Mouse (Mus musculus) natural killer cell, adult 2 months (primary cell): Measurements from ENCODE around the gene Pde8a.

Source experiments
- DNase-seq, 2 experiments: peaks; one replicate each; pipeline ENCODE4 v3.0.0; 2022; ENCODE audit warnings: low spot score in 2 of 2

Gene Pde8a

DNA sequence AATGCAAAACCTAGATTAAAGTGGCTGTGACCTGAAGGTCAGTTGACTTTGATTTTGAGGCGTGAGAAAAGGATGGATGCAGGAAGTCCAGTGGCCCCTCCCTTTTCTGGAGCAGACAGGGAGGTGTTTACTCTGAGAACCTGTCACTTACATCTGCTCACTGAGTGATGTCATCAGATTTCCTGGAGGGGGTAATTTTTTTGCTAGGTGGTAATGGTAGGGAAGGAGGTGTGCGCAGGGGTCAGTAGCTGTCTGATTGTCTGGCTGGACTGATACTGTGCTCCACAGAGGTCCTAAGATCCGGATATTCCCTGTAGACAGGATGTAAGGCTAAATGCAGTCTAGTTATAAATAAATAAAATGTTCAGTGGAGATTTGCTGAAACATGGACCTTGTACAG, 59.5 kb downstream of the Pde8a start:
- DNase-seq: no peak

DNA sequence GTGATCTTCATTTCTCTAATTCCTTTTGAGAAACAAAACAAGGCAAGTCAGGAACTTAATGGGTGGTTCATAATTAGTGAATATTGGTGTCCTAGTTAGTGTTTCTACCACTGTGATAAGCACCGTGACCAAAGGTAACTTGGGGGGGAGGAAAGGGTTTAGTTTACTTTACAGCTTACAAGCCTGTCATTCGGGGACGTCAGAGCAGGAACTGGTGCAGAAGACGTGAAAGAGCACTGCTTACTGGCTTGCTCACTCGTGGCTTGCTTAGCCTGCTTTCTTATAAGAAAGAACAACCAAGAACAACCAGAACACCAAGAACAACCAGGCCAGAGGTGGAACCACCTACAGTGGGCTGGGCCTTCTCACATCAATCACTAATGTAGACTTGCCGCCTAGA, 65.6 kb downstream of the Pde8a start:
- DNase-seq: no peak

DNA sequence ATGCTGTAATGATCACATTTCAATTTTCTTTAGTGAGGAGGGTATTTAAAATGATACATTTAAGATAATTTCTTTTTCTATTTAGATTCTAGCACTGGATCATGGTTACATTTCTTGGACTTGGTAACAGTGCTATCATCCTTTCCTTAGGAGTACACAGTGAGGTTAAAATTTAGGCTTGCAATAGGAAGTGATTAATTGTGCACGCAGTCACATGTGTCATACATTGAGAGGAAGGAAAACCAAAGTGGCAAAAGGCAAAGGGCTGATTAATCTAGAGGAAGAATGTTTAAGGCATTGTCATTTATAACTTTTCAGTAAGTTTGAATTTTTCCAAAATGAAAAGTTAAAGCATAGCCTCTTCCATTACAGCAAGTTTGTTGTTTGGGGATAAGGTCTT, 67.8 kb downstream of the Pde8a start:
- no peak for DNase-seq

DNA sequence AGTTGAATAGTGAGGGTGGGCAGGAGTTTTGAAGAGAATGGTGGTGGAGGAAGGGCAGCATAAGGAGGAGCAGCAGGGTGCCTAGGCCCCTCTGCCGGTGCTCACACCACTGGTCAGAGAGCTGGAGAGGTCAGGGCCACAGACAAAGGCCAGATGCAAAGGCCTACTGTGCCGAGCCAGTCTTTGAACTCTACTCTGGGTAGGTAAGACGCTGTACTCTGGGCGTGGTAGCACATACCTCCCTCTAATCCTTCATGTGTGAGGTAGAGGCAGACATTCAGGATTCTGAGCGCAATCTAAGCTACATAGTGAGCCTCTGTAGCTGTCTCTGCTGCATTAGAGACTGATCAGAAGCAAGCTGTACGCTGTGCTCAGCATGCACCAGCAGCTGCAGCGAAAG, 73.1 kb downstream of the Pde8a start:
- no peak for DNase-seq

- no peak for DNase-seq
Observed at GRCm38 (mm10) chr7:81286946-81287345, 73.5 kb downstream of the Pde8a start.

DNA sequence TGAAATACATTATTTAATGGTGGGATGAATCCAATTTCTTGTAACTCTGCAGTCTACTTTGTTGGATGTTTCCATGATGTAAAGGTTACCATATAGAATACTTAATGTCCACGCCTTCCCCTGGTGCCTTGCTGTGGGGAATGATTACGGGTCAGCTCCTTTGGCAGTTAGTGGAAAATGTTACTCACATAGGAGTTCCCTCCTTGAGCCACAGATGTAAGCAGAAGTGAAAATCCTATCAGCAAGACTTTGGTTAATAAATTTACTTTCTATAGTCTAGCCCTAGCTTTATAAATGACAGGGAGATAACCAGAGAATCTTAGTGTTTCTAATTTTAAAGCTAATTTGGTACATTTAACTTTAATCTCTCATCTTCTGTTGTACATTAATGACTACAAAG, 81.8 kb downstream of the Pde8a start:
- no peak for DNase-seq

GRCm38 (mm10) chr7:81298206-81298605, 84.8 kb downstream of the Pde8a start:
- no peak for DNase-seq

DNA sequence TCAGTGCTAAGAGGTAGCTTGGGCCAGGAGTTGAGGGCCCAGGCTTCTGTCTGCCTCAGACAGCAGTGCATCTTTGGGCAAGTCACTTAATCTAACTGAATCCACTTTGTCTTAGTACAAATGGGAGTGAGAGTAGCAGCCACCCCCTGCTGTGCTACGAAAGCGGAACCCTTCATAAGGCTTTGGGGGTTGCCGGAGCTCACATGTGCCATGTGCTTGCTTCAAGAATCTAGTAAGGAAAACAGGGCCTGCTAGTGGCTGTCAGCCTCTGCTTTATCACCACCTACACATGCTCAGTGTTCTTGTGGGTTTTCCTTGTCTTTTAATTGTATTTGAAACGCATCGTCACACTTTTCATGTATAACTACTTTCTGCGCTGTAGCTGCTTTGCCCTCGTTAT, 87.9 kb downstream of the Pde8a start:
- DNase-seq: no peak

DNA sequence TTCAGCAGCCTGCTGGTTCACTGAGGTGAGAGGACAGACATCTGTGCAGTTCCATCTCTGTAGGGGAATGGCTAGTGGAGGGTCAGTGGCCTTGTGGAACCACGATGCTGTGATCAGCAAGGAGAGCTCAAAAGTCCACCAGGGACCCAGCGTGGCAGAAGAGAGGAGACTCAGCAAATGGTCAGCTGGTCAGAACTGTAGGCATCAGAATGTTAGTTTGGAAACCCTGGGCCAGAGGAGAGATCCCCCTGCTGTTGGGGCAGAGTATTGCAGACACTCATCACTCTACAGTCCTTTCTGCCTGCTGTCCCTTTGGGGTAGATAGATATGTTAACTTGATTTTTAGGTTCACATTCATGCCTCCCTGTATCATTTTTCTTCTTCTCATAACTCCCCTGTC, 90.3 kb downstream of the Pde8a start:
- peak; percentile 10 to 26 for DNase-seq

DNA sequence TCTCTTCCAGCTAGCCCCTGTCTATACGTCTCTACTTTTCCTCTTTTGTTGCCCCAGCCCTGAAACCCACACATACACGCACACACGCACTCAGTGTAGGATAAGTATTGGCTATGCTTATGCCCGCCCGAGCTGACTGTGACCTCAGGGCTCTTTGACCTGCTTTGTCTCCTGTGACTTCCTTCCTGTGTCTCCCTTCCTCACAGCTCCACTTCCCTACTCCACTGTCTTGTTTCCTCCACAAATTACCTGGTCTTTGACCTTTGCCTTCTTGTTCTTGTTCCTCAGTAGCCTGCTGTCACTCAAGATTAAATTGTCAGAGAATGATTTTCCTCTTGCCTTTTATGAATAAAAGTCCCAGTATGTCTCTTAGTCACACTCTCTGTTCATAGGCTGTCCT, 90.7 kb downstream of the Pde8a start:
- no peak for DNase-seq

DNA sequence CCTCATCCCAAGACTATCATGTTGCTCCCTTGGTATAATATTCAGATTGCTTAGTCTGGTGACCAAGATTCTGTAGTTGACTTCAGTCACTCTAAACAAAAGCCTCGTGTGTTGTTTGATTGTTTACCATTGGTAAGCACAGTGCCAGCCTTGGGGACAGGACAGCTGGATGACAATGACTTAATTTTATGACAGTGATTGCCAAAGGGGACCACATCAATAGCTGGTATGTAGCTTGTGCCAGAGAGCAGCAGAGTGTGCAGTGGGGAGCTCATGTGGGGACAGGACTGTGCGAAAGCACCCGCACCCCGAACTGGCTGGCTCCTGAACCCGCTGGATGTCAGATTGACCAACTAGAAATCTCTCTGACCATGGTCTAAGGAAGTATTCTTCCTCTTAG, 91.3 kb downstream of the Pde8a start:
- DNase-seq: no peak

DNA sequence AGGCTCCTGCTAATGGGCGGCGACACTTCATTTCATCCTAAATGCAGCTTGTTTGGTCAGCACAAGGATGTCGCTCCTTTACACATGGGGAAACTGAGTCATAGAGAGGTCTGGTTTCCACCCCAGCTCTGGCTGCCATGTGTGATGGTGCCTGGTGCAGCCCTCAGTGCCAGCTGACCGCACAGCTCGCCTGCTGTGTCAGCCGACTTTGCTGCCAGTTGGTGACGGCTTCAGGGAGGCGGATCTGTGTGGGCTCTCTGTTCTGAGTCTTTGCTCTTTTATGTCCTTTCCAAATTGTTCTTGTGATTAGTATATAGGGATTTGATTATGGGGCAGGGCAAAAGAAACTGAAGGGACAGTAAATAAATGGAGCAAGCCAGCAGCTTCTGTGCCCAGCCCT, 94.3 kb downstream of the Pde8a start:
- DNase-seq: no peak

- no peak for DNase-seq
Observed at GRCm38 (mm10) chr7:81309247-81309646, 95.9 kb downstream of the Pde8a start.

GRCm38 (mm10) chr7:81311130-81311529, 97.7 kb downstream of the Pde8a start:
- no peak for DNase-seq

DNA sequence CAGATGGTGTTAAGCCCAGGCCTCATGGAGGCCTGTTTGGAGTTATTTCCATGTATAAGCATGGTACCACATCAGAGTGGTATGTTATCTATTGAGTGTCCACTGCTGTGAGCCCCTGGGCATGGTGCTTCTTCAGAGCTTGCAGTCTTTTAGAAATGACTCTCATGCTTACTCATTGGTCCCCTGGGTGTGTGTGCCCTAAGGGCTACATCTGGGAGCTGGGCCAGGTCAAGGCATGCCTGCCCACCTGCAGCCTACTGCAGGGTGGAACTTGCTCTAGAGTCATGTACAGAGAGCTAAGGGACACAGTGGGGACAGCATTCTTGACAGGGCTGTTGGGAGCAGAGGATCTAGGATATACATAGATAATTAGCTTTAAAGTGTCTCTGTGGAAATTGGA, 98.2 kb downstream of the Pde8a start:
- DNase-seq: no peak

DNA sequence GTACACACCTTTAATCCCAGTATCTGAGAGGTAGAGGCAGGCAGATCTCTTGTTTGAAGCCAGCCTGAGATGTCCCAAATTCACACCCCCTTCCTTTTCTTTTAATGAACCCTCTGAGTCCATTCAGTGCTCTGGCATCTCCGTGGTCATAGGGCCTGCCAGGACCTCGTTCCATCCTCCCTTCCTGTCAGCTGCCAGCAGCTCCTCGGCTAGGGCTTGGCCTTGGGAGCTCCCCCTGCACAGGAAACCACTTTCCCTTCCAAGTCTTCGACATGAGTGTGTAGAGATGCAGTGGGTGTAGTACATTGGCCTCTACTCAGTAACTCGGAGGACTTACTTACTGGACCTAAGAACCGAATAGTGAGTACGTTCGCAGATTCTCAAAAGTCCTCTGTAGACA, 102.2 kb downstream of the Pde8a start:
- DNase-seq: no peak

- DNase-seq: peak; percentile 26 to 56
Observed at GRCm38 (mm10) chr7:81319749-81320148, 106.4 kb downstream of the Pde8a start.

DNA sequence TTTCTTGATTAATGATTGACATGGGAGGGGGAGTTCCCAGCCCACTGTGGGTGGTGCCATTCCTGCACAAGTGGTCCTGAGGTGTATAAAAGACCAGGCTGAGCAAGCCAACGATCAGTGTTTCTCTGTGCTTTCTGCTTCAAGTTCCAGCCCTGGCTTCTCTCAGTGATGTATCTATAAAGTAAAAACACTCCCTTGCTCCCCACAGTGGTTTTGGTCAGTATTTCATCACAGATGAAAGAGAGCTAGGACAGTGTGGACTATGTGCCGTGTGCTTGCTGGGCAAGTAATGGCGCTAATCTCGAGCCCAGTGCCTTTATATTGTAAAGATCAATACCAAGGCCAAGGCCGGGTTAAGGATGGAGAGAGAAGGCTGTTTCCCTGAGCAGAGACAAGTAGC, 108.4 kb downstream of the Pde8a start:
- DNase-seq: no peak

- no peak for DNase-seq
Observed at GRCm38 (mm10) chr7:81326043-81326442, 112.6 kb downstream of the Pde8a start.

GRCm38 (mm10) chr7:81326859-81327258, 113.5 kb downstream of the Pde8a start:
- no peak for DNase-seq

GRCm38 (mm10) chr7:81327661-81328060, 114.3 kb downstream of the Pde8a start:
- no peak for DNase-seq

DNA sequence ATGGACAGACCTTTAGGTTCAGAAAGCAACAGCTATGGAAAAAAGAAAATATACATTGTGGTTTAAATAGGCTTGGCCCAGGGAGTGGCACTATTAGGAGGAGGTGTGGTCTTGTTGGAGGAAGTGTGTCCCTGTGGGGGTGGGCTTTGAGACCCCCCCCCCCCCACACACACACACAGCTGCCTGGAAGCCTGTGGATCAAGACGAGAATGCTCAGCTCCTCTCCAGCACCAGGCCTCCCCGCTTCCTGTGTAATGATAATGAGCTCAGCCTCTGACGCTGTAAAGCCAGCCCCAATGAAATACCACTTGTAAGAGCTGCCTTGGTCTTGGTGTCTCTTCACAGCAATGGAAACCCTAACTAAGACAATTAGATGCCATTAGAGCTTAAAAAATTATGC, 117.4 kb downstream of the Pde8a start:
- no peak for DNase-seq

DNA sequence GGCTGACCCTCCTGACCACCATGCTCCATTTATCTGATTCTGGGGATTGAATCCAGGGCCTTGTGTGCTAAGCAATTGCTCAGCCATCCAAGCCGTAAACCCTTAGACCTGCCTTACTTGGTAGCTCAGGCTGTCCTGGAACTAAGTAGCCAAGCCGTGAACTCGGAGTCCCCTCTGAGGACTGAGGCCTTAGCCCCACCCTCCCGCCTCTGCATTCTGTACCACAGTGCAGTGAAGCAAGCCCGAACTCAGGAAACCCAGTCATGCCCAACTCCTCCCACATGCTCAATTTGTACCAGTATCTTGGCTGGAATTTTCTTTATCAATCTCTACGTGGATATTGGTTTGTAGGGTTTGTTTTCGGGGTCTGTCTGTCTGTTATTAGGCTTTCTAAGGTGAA, 118.5 kb downstream of the Pde8a start:
- no peak for DNase-seq

- DNase-seq: no peak
Observed at GRCm38 (mm10) chr7:81335705-81336431, 122.5 kb downstream of the Pde8a start.
